Mouse (Mus musculus) stomach, postnatal 0 days (tissue): Measurements from ENCODE around the gene Oscp1. TPM values are rescaled to one million over a fixed set of nuclear protein-coding genes. Genes with fewer than 3 reads are reported as not detected.
"Not testable (repeated sequence)": the region's sequence is repeated elsewhere in the genome, so short reads cannot be mapped to it uniquely, and the experiment has no call there.

Source experiments
- ATAC-seq: fragments of 200-750 bp; cut with Nextera tagmentation; 2 replicates; pipeline ENCODE4 v1.8.0; 2017; ENCODE audit not compliant: low FRiP score, low TSS enrichment
- DNase-seq: peaks from one replicate; pipeline ENCODE4 v3.0.0-alpha.2; 2016; ENCODE audit warnings: low spot score
- H3K27ac ChIP-seq: fragments of 300-500 bp; sonication (generic); replicated peaks from 2 replicates; pipeline ENCODE4 v1.5.1; 2014; ENCODE audit warnings: mild to moderate bottlenecking, control low read depth
- H3K27me3 ChIP-seq: fragments of 300-500 bp; sonication (generic); 2 replicates; pipeline ENCODE4 v1.6.1; 2014; ENCODE audit warnings: low read length; ENCODE audit not compliant: control insufficient read depth, insufficient read depth
- H3K36me3 ChIP-seq: fragments of 300-500 bp; sonication (generic); 2 replicates; pipeline ENCODE4 v1.6.1; 2014; ENCODE audit warnings: low read length, mixed read lengths; ENCODE audit not compliant: control insufficient read depth, insufficient read depth
- H3K4me1 ChIP-seq: fragments of 300-500 bp; sonication (generic); replicated peaks from 2 replicates; pipeline ENCODE4 v1.6.1; 2014; ENCODE audit warnings: antibody characterized with exemption; ENCODE audit not compliant: control insufficient read depth, insufficient read depth
- H3K4me2 ChIP-seq: fragments of 300-500 bp; sonication (generic); replicated peaks from 2 replicates; pipeline ENCODE4 v1.6.1; 2014; ENCODE audit warnings: low read depth, mild to moderate bottlenecking, control low read depth, moderate library complexity
- H3K4me3 ChIP-seq: fragments of 300-500 bp; sonication (generic); 2 replicates; pipeline ENCODE4 v1.5.1; 2014; ENCODE audit warnings: low read depth, low read length, control low read depth
- H3K9ac ChIP-seq: fragments of 300-500 bp; sonication (generic); 2 replicates; pipeline ENCODE4 v1.6.1; 2014; ENCODE audit warnings: mild to moderate bottlenecking, low read length, control low read depth, mixed read lengths
- H3K9me3 ChIP-seq: fragments of 300-500 bp; sonication (generic); 2 replicates; pipeline ENCODE4 v1.6.1; 2016; ENCODE audit warnings: low read length; ENCODE audit not compliant: control insufficient read depth
- CTCF ChIP-seq: IDR thresholded peaks from 2 replicates; pipeline ENCODE4 v1.5.1; 2016; ENCODE audit warnings: antibody characterized with exemption, low read depth, mild to moderate bottlenecking, moderate library complexity
- EP300 ChIP-seq: optimal IDR thresholded peaks from 2 replicates; pipeline ENCODE3; 2016; ENCODE audit warnings: antibody characterized with exemption
- WGBS: fragments of 180-500 bp; shearing (Covaris S2); extraction: QIAGEN DNeasy Blood & Tissue Kit; methylation state at CpG from one replicate; pipeline ENCODE4 v1.1.7; 2014; 5-methylcytosine and 5-hydroxymethylcytosine counted together
- polyA plus RNA-seq: library from polyadenylated mRNA; unstranded; fragments of >200 nt; fragmentation: Nextera tagmentation; extraction: Ambion mirVana; gene quantifications from 2 replicates; pipeline ENCODE4 v1.2.1, GENCODE M21; 2015

Oscp1 gene
- polyA plus RNA-seq, 1 experiment from 2014 or later: 3.6 TPM

DNA sequence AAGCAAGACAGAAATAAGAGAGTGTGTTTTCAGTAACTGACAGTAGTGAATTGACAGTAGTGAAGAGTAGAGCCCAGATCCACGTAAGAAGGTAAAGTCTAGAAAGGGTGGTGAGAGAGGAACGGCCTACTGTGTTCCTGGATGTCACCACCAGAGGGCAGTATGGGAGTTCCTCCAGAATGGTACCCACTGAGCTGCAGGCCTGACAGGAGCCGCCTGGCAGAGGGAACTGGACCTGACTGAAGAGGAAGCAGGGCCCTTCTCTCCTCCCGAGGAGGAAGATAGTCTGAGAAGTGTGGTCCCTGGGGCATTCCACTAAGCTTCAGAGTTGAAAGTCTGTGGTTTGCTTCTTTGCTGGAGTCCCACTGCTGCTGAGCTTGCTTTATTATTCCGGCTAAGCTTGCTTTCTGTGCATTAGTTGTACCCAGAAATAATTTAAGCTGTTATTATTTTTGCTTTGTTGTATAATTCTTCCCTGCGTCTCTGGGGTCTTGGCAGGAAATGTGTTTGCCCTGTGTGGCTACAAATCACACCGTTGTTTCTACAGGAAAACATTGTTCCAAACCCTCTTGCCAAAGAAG lies 27.7 kb downstream of the Oscp1 start:
- no peaks in the 10 kb centered on the region for H3K9me3 ChIP-seq
- no peak overlapping the region for H3K4me3 ChIP-seq
- H3K27ac ChIP-seq: no peak overlapping the region
- DNase-seq (peak; percentile 87), ATAC-seq (peak; percentile 83)
- WGBS: 21% methylated on average over 7 of the region's 7 CpGs
- no peaks in the 10 kb centered on the region for H3K4me1 ChIP-seq
- TF ChIP-seq CTCF (peak; percentile 97), EP300 (no peak)
- H3K27me3 ChIP-seq: no peaks in the 10 kb centered on the region
- 0 out of 2 replicates have a peak, but pooled peaks cover 2% of the 10 kb centered on the region for H3K36me3 ChIP-seq
- H3K9ac ChIP-seq: no peak overlapping the region
- H3K4me2 ChIP-seq: no peak overlapping the region

DNA sequence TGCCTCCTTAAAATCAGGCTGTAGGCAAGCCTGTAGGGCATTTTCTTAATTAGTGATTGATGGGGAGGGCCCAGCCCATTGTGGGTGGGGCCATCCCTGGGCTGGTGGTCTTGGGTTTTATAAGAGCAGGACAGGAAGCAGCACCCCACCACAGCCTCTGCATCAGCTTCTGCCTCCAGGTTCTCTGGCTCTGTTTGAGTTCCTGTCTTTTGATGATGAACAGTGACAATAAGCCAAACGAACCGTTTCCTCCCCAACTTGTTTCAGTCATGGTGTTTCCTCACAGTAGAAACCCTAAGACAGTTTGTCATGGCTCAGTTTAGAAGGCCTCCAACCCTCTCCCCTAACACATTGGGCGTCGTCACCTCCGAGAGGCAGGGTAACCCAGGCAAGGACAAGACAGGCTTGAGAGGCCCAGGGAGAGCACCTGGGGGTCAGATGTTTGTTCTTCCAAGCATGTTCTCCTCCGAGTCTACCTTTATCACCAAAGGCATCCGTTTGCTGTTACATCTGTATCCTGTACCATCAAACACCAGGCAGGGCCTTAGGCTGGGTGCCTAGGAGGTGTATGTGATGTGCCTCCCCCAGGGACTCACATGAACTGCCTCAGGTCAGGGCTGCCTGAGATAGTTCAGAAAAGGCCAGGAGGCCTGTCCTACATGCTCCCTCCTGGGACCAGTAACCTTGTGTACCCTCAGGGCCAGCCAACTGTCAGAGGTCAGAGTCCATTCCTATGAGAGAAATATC lies 31.9 kb downstream of the Oscp1 start:
- ATAC-seq: no peak

DNA sequence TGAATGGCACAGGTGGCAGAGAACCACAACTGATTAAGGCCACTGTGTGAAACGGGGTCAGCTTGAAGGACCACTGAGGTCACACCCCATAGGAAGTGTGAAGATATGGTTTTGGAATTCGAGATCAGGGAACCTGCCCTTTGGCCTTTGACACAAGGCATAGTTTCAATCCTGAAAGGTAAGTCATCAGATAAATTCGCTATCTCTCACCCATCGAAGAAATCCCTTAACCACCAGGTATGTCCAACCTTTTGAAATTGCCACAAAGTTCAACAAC lies 32.4 kb downstream of the Oscp1 start:
- Histone ChIP-seq H3K4me3 (no peak overlapping the region), H3K36me3 (0 out of 2 replicates have a peak, but pooled peaks cover 2% of the 10 kb centered on the region), H3K27me3 (no peaks in the 10 kb centered on the region), H3K9me3 (no peaks in the 10 kb centered on the region), H3K27ac (no peak overlapping the region), H3K4me2 (no peak overlapping the region), H3K9ac (no peak overlapping the region), H3K4me1 (no peaks in the 10 kb centered on the region)
- 67% methylated on average over 4 of the region's 4 CpGs for WGBS
- TF ChIP-seq CTCF: no peak
- TF ChIP-seq EP300: no peak
- no peak for ATAC-seq
- no peak for DNase-seq

More for the DNA sequence above, 31.9 kb downstream of the Oscp1 start:
- TF ChIP-seq EP300: no peak
- no peak for TF ChIP-seq CTCF
- H3K4me2 ChIP-seq: no peak overlapping the region
- no peak overlapping the region for H3K27ac ChIP-seq
- 0 out of 2 replicates have a peak, but pooled peaks cover 2% of the 10 kb centered on the region for H3K36me3 ChIP-seq
- DNase-seq: no peak
- no peaks in the 10 kb centered on the region for H3K4me1 ChIP-seq
- WGBS: 66% methylated on average over 7 of the region's 7 CpGs
- no peak overlapping the region for H3K4me3 ChIP-seq
- H3K27me3 ChIP-seq: no peaks in the 10 kb centered on the region
- H3K9ac ChIP-seq: no peak overlapping the region
- H3K9me3 ChIP-seq: no peaks in the 10 kb centered on the region

DNA sequence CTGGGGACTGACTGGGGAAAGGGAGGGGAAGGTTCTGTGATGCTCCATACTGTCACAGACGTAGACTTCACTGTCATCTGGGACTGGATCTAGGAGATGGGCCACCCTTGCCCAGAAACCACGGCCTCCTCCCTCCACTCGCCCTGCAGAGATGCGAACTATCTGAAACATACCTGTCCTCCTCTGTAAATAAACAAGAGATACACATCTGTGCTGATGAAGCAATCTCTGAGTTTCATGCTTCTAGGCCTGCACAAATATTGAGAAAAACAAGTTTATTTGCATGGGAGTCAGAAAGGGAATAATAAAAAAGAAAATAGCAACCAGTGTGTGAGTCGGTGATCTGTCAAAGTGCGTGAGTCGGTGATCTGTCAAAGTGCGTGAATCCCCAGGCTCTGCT lies 33.5 kb downstream of the Oscp1 start:
- no peak overlapping the region for H3K9ac ChIP-seq
- H3K27ac ChIP-seq: no peak overlapping the region
- H3K4me1 ChIP-seq: no peaks in the 10 kb centered on the region
- H3K36me3 ChIP-seq: 0 out of 2 replicates have a peak, but pooled peaks cover 2% of the 10 kb centered on the region
- H3K27me3 ChIP-seq: no peaks in the 10 kb centered on the region
- no peak overlapping the region for H3K4me2 ChIP-seq
- no peak overlapping the region for H3K4me3 ChIP-seq
- no peak for DNase-seq
- H3K9me3 ChIP-seq: no peaks in the 10 kb centered on the region
- TF ChIP-seq CTCF (no peak), EP300 (no peak)
- no peak for ATAC-seq
- WGBS: 77% methylated on average over 8 of the region's 8 CpGs

DNA sequence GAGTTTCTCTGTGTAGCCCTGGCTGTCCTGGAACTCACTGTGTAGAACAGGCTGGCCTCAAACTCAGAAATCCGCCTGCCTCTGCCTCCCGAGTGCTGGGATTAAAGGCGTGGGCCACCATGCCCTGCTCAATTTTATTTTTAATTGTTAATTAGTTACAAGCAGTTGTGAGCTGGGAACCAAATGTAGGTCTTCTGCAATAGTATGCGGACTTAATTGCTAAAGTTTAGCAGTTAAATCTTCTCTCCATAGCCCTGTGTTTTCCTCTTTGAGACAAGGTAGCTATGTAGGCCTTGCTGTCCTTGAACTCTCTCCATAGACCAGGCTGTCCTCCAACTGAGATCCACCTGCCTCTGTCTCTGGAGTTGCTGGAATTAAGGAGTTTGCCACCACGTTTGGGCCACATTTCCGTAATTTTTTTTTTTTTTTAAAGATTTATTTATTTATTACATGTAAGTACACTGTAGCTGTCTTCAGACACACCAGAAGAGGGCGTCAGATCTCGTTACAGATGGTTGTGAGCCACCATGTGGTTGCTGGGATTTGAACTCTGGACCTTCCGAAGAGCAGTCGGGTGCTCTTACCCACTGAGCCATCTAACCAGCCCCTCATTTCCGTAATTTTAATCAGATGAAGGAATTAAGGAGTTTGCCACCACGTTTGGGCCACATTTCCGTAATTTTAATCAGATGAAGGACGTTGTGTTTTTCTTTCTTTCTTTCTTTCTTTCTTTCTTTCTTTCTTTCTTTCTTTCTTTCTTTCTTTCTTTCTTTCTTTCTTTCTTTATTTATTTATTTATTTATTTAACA lies 37.5 kb downstream of the Oscp1 start:
- not testable (repeated sequence) for H3K9me3 ChIP-seq

More for the DNA sequence above, 37.5 kb downstream of the Oscp1 start:
- 58% methylated on average over 14 of the region's 14 CpGs for WGBS
- not testable (repeated sequence) for DNase-seq, H3K36me3 ChIP-seq, ATAC-seq, H3K27me3 ChIP-seq, H3K9ac ChIP-seq, H3K4me1 ChIP-seq, H3K27ac ChIP-seq, H3K4me3 ChIP-seq
- H3K4me2 ChIP-seq: peak overlapping the region; percentile 63; the same call in 1 of the 2 replicates
